Mouse (Mus musculus) CH12.LX (cell line): ENCODE results near the gene Zscan18. TPM values are rescaled to one million over a fixed set of nuclear protein-coding genes. Genes with fewer than 3 reads are reported as not detected.

ENCODE experiments used
- DNase-seq: peaks from one replicate; pipeline ENCODE4 v3.0.0-alpha.2; 2013; ENCODE audit errors: extremely low read depth
- H3K27ac ChIP-seq: 2 replicates; pipeline ENCODE4 v1.5.1; 2012; ENCODE audit warnings: low read depth, mild to moderate bottlenecking, control low read depth, moderate library complexity; ENCODE audit not compliant: insufficient read depth
- H3K27me3 ChIP-seq: replicated peaks from 2 replicates; pipeline ENCODE3; 2012; ENCODE audit warnings: inconsistent platforms
- H3K36me3 ChIP-seq, 2 experiments: replicated peaks in 1 of 2; 2 replicates each; pipeline versions ENCODE3 to v1.6.1; 2012; ENCODE audit warnings: inconsistent platforms in 1 of 2, low read length in 1 of 2, mild to moderate bottlenecking in 1 of 2, mixed read lengths in 1 of 2, moderate library complexity in 1 of 2; ENCODE audit not compliant: control insufficient read depth in 1 of 2, insufficient read depth in 1 of 2
- H3K4me1 ChIP-seq, 2 experiments: 2 replicates each; pipeline ENCODE4 v1.6.1; 2012; ENCODE audit warnings: inconsistent platforms in 1 of 2, moderate library complexity in 1 of 2; ENCODE audit not compliant: insufficient read depth in 2 of 2, control insufficient read depth in 1 of 2
- H3K4me2 ChIP-seq: 2 replicates; pipeline ENCODE4 v1.6.1; 2012; ENCODE audit warnings: low read depth, mild to moderate bottlenecking, control low read depth; ENCODE audit not compliant: poor library complexity, insufficient read depth, severe bottlenecking
- H3K4me3 ChIP-seq, 3 experiments: fragments of 150-350 bp in 1 of 3; sonication (generic) in 1 of 3; replicated peaks in 1 of 3; 2 replicates each; pipeline versions ENCODE3 to v1.5.1; 2011 to 2012; ENCODE audit warnings: low read depth in 2 of 3, low read length in 2 of 3, mild to moderate bottlenecking in 2 of 3, moderate library complexity in 2 of 3, control low read depth in 1 of 3, improper control_type of control experiment in 1 of 3, inconsistent platforms in 1 of 3, mixed read lengths in 1 of 3; ENCODE audit not compliant: poor library complexity in 1 of 3
- H3K79me2 ChIP-seq: replicated peaks from 2 replicates; pipeline ENCODE4 v1.6.1; 2012; ENCODE audit warnings: mild to moderate bottlenecking, moderate library complexity; ENCODE audit not compliant: control insufficient read depth, poor library complexity, insufficient read depth, severe bottlenecking; ENCODE audit errors: extremely low read depth
- H3K9ac ChIP-seq: 2 replicates; pipeline ENCODE4 v1.6.1; 2012; ENCODE audit warnings: low read depth, mild to moderate bottlenecking, control low read depth, moderate library complexity; ENCODE audit not compliant: insufficient read depth
- H3K9me3 ChIP-seq: replicated peaks from 2 replicates; pipeline ENCODE3; 2012; ENCODE audit warnings: low read length, inconsistent platforms, mixed read lengths
- BHLHE40 ChIP-seq: IDR thresholded peaks from 2 replicates; pipeline ENCODE4 v1.6.1; 2011; ENCODE audit warnings: mild to moderate bottlenecking, low read depth, low read length, improper control_type of control experiment
- CHD1 ChIP-seq: IDR thresholded peaks from 2 replicates; pipeline ENCODE4 v1.6.1; 2012; ENCODE audit warnings: low read depth, low read length, improper control_type of control experiment, inconsistent platforms
- CHD2 ChIP-seq: IDR thresholded peaks from 2 replicates; pipeline ENCODE4 v1.6.1; 2011; ENCODE audit warnings: low read length, improper control_type of control experiment
- CTCF ChIP-seq, 2 experiments: IDR thresholded peaks in 1 of 2; conservative IDR thresholded peaks in 1 of 2; 2 replicates each; pipeline ENCODE4 v1.5.1; 2011 to 2012; ENCODE audit warnings: low read depth in 2 of 2, low read length in 2 of 2, improper control_type of control experiment in 1 of 2, inconsistent platforms in 1 of 2, mild to moderate bottlenecking in 1 of 2, moderate library complexity in 1 of 2
- ELF1 ChIP-seq: IDR thresholded peaks from 2 replicates; pipeline ENCODE4 v1.6.1; 2014; ENCODE audit warnings: low read depth, mild to moderate bottlenecking, inconsistent platforms, low read length, improper control_type of control experiment
- EP300 ChIP-seq: IDR thresholded peaks from 2 replicates; pipeline ENCODE4 v1.6.1; 2011; ENCODE audit warnings: low read length, improper control_type of control experiment
- ETS1 ChIP-seq: conservative IDR thresholded peaks from 2 replicates; pipeline ENCODE4 v1.6.1; 2012; ENCODE audit warnings: low read depth, mild to moderate bottlenecking, inconsistent platforms, low read length, improper control_type of control experiment, moderate library complexity
- GABPA ChIP-seq: IDR thresholded peaks from 2 replicates; pipeline ENCODE4 v1.6.1; 2012; ENCODE audit warnings: low read depth, low read length, improper control_type of control experiment, inconsistent platforms; ENCODE audit not compliant: insufficient replicate concordance
- HCFC1 ChIP-seq: IDR thresholded peaks from 2 replicates; pipeline ENCODE4 v1.6.1; 2012; ENCODE audit warnings: low read depth, mild to moderate bottlenecking, inconsistent platforms, low read length, improper control_type of control experiment
- IRF4 ChIP-seq: IDR thresholded peaks from 2 replicates; pipeline ENCODE4 v1.6.1; 2014; ENCODE audit warnings: low read depth, mild to moderate bottlenecking, inconsistent platforms, low read length, improper control_type of control experiment
- JUN ChIP-seq: IDR thresholded peaks from 2 replicates; pipeline ENCODE4 v1.6.1; 2011; ENCODE audit warnings: low read depth, mild to moderate bottlenecking, low read length, improper control_type of control experiment, moderate library complexity; ENCODE audit not compliant: insufficient read depth
- JUND ChIP-seq: conservative IDR thresholded peaks from 2 replicates; pipeline ENCODE4 v1.6.1; 2011; ENCODE audit warnings: low read depth, low read length, improper control_type of control experiment
- KAT2A ChIP-seq: IDR thresholded peaks from 2 replicates; pipeline ENCODE4 v1.6.1; 2012; ENCODE audit warnings: low read length, improper control_type of control experiment, inconsistent platforms; ENCODE audit not compliant: insufficient replicate concordance
- MAX ChIP-seq: IDR thresholded peaks from 2 replicates; pipeline ENCODE4 v1.6.1; 2011; ENCODE audit warnings: low read length, improper control_type of control experiment
- MEF2A ChIP-seq: IDR thresholded peaks from 2 replicates; pipeline ENCODE4 v1.6.1; 2014; ENCODE audit warnings: low read depth, mild to moderate bottlenecking, inconsistent platforms, low read length, improper control_type of control experiment, borderline replicate concordance
- MXI1 ChIP-seq: IDR thresholded peaks from 2 replicates; pipeline ENCODE4 v1.6.1; 2011; ENCODE audit warnings: mild to moderate bottlenecking, low read depth, low read length, improper control_type of control experiment
- MYC ChIP-seq: IDR thresholded peaks from 2 replicates; pipeline ENCODE4 v1.6.1; 2011; ENCODE audit warnings: low read depth, mild to moderate bottlenecking, improper control_type of control experiment, low read length
- NELFE ChIP-seq: IDR thresholded peaks from 2 replicates; pipeline ENCODE4 v1.6.1; 2011; ENCODE audit warnings: low read depth, low read length, improper control_type of control experiment
- NRF1 ChIP-seq: IDR thresholded peaks from 2 replicates; pipeline ENCODE4 v1.6.1; 2014; ENCODE audit warnings: low read depth, mild to moderate bottlenecking, inconsistent platforms, low read length, improper control_type of control experiment, moderate library complexity
- PAX5 ChIP-seq: IDR thresholded peaks from 2 replicates; pipeline ENCODE4 v1.6.1; 2012; ENCODE audit warnings: low read length, inconsistent platforms, mixed read lengths
- POLR2A ChIP-seq: IDR thresholded peaks from 2 replicates; pipeline ENCODE4 v1.6.1; 2011; ENCODE audit warnings: low read depth, mild to moderate bottlenecking, improper control_type of control experiment, low read length
- POLR2AphosphoS2 ChIP-seq: IDR thresholded peaks from 2 replicates; pipeline ENCODE4 v1.6.1; 2011; ENCODE audit warnings: low read depth, low read length, improper control_type of control experiment
- RAD21 ChIP-seq: IDR thresholded peaks from 2 replicates; pipeline ENCODE4 v1.6.1; 2011; ENCODE audit warnings: low read depth, mild to moderate bottlenecking, low read length, improper control_type of control experiment, moderate library complexity
- SIN3A ChIP-seq: IDR thresholded peaks from 2 replicates; pipeline ENCODE4 v1.6.1; 2012; ENCODE audit warnings: low read length, improper control_type of control experiment, inconsistent platforms
- SMC3 ChIP-seq: IDR thresholded peaks from 2 replicates; pipeline ENCODE4 v1.6.1; 2011; ENCODE audit warnings: low read depth, low read length, improper control_type of control experiment
- TBP ChIP-seq: conservative IDR thresholded peaks from 2 replicates; pipeline ENCODE4 v1.6.1; 2011; ENCODE audit warnings: low read depth, low read length, improper control_type of control experiment
- TCF12 ChIP-seq: IDR thresholded peaks from 2 replicates; pipeline ENCODE4 v1.6.1; 2014; ENCODE audit warnings: low read depth, mild to moderate bottlenecking, inconsistent platforms, low read length, improper control_type of control experiment
- UBTF ChIP-seq: IDR thresholded peaks from 2 replicates; pipeline ENCODE4 v1.6.1; 2012; ENCODE audit warnings: low read depth, mild to moderate bottlenecking, inconsistent platforms, low read length, improper control_type of control experiment, moderate library complexity
- USF1 ChIP-seq: IDR thresholded peaks from 2 replicates; pipeline ENCODE4 v1.6.1; 2014; ENCODE audit warnings: low read depth, mild to moderate bottlenecking, inconsistent platforms, low read length, improper control_type of control experiment
- USF2 ChIP-seq: conservative IDR thresholded peaks from 2 replicates; pipeline ENCODE4 v1.6.1; 2011; ENCODE audit warnings: low read depth, low read length, improper control_type of control experiment
- ZC3H11A ChIP-seq: IDR thresholded peaks from 2 replicates; pipeline ENCODE4 v1.6.1; 2012; ENCODE audit warnings: low read depth, mild to moderate bottlenecking, inconsistent platforms, low read length, improper control_type of control experiment
- ZKSCAN1 ChIP-seq: IDR thresholded peaks from 2 replicates; pipeline ENCODE4 v1.6.1; 2012; ENCODE audit warnings: low read depth, inconsistent platforms, low read length, improper control_type of control experiment, borderline replicate concordance
- ZMIZ1 ChIP-seq: IDR thresholded peaks from 2 replicates; pipeline ENCODE4 v1.6.1; 2012; ENCODE audit warnings: low read depth, mild to moderate bottlenecking, inconsistent platforms, low read length, improper control_type of control experiment
- dilution Hi-C: fragments of 300-500 bp; cut with MboI; formaldehyde crosslinking; loops from 2 replicates; pipeline ENCODE4 v1.14.3; 2020; ENCODE audit warnings: low sequenced_read_pairs; ENCODE audit not compliant: extremely low pct_unique_long_range_greater_than_20kb, extremely low pct_ligation_motif_present
- in situ Hi-C: fragments of 300-500 bp; cut with MboI; formaldehyde crosslinking; loops from 3 replicates; pipeline ENCODE4 v1.14.3; 2019; ENCODE audit warnings: low sequenced_read_pairs, low pct_ligation_motif_present, low pct_unique_long_range_greater_than_20kb, mixed read lengths
- polyA plus RNA-seq: library from polyadenylated mRNA; unstranded; fragments of >175 nt; gene quantifications from 2 replicates; pipeline ENCODE4 v1.2.1, GENCODE M21; 2012; ENCODE audit warnings: low read depth; ENCODE audit not compliant: insufficient read length
- total RNA-seq, 2 experiments: library from RNA; depleted of rRNA; stranded (reverse); fragments of 300-350 nt in 1 of 2; fragments of >200 nt in 1 of 2; gene quantifications; 2 replicates each; pipeline ENCODE4 v1.2.3; 2012 to 2014

The Zscan18 gene
- total and polyA plus RNA-seq, 3 experiments, result 0.56 to 1.6 (median 1.6) TPM

DNA sequence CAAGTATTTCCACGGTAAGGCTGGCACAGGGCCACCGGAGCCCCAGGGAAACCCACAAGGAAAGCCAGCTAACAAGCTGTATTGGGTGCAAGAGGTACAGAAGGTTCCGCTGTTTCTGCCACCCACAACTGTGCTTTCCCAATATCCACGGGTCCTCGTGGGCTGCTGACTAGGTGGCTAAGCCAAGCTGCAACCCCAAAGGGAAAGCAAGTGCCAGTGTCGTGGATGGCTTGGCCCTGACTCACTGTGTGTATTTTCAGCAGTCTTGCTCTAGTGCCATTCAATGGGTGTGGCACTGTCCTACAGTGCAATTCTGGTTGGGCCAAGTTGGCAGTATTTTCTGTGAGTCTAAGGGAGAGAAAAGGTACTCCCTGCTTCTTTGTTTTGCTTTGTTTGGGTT, 16.1 kb downstream of the Zscan18 start:
- no peak for DNase-seq
- Histone ChIP-seq H3K9me3 (no peaks in the 10 kb centered on the region), H3K9ac (no peak overlapping the region), H3K27ac (no peak overlapping the region), H3K79me2 (no peaks in the 10 kb centered on the region), H3K4me2 (no peak overlapping the region), H3K4me3 (no peak overlapping the region), H3K36me3 (no peaks in the 10 kb centered on the region), H3K4me1 (no peaks in the 10 kb centered on the region), H3K27me3 (peaks cover 69% of the 10 kb centered on the region)
- no peak for TF ChIP-seq IRF4
- TF ChIP-seq POLR2A, result no peak
- no peak for TF ChIP-seq ZMIZ1
- no peak for TF ChIP-seq JUND
- no peak for TF ChIP-seq CHD1
- in situ Hi-C loops (no loop called here), dilution Hi-C loops (no loop called here)

GRCm38 (mm10) chr7:12780151-12780830, 23.1 kb downstream of the Zscan18 start:
- Histone ChIP-seq H3K4me2 (peak overlapping the region; percentile 73), H3K9ac (peak overlapping the region; percentile 33), H3K4me3 (peak overlapping the region; percentile 57 to 66 (median 65)), H3K4me1 (peaks cover 5 to 8% of the 10 kb centered on the region in 2 experiments; a peak in 3 of 4 replicates), H3K79me2 (no peaks in the 10 kb centered on the region), H3K9me3 (no peaks in the 10 kb centered on the region), H3K27ac (no peak overlapping the region), H3K27me3 (peaks cover 71% of the 10 kb centered on the region), H3K36me3 (no peaks in the 10 kb centered on the region)
- in situ Hi-C loops (no loop called here), dilution Hi-C loops (no loop called here)
- peak; percentile 75 for DNase-seq
- TF ChIP-seq MXI1, result peak; percentile 90
- TF ChIP-seq MYC, result no peak
- TF ChIP-seq TCF12, result no peak
- TF ChIP-seq EP300, result no peak
- TF ChIP-seq UBTF, result no peak
- TF ChIP-seq SMC3, result no peak
- TF ChIP-seq ZMIZ1, result no peak
- no peak for TF ChIP-seq CTCF (conservative IDR thresholded peaks at IDR 0.05 in 1 of 2, IDR thresholded peaks at IDR 0.05 in 1 of 2; ENCODE audit: low read depth in 2 of 2, low read length in 2 of 2)
- TF ChIP-seq ZKSCAN1, result no peak
- no peak for TF ChIP-seq PAX5
- TF ChIP-seq NRF1, result peak; percentile 94
- peak; percentile 68 for TF ChIP-seq HCFC1
- TF ChIP-seq BHLHE40, result peak; percentile 87
- peak; percentile 43; the same call in 1 of the 2 replicates for TF ChIP-seq POLR2A
- peak; percentile 37; the same call in 1 of the 2 replicates for TF ChIP-seq SIN3A
- no peak for TF ChIP-seq RAD21
- peak; percentile 71 for TF ChIP-seq USF1
- no peak for TF ChIP-seq NELFE
- TF ChIP-seq GABPA, result no peak
- no peak; the same call in 1 of the 2 replicates for TF ChIP-seq USF2
- TF ChIP-seq JUN, result no peak
- TF ChIP-seq IRF4, result no peak
- TF ChIP-seq ZC3H11A, result no peak
- no peak for TF ChIP-seq KAT2A
- no peak for TF ChIP-seq POLR2AphosphoS2
- TF ChIP-seq MAX, result peak; percentile 88; the same call in 1 of the 2 replicates
- TF ChIP-seq ELF1, result no peak
- TF ChIP-seq CHD2, result no peak
- no peak for TF ChIP-seq CHD1
- no peak for TF ChIP-seq ETS1
- TF ChIP-seq MEF2A, result no peak
- no peak for TF ChIP-seq TBP
